Mouse (Mus musculus) cortical plate, adult 2 months (tissue): ENCODE data around the gene Ccdc171. TPM values are rescaled to one million over a fixed set of nuclear protein-coding genes. Genes with fewer than 3 reads are reported as not detected.
"Not testable (repeated sequence)": the region's sequence is repeated elsewhere in the genome, so short reads cannot be mapped to it uniquely, and the experiment has no call there.

Experiments used
- H3K27ac ChIP-seq: fragments of 200-500 bp; 2 replicates; pipeline ENCODE4 v1.5.1; 2012; ENCODE audit warnings: low read length, control low read depth, inconsistent platforms; ENCODE audit not compliant: insufficient read depth
- H3K4me1 ChIP-seq: fragments of 200-500 bp; 2 replicates; pipeline ENCODE4 v1.6.1; 2011; ENCODE audit warnings: low read length; ENCODE audit not compliant: control insufficient read depth, insufficient read depth
- H3K4me3 ChIP-seq: fragments of 200-500 bp; 2 replicates; pipeline ENCODE4 v1.5.1; 2011; ENCODE audit warnings: mild to moderate bottlenecking, low read length, control low read depth; ENCODE audit not compliant: insufficient read depth
- CTCF ChIP-seq: fragments of 200-500 bp; IDR thresholded peaks from 2 replicates; pipeline ENCODE4 v1.5.1; 2011; ENCODE audit warnings: mild to moderate bottlenecking, control low read depth, low read length; ENCODE audit not compliant: insufficient read depth; ENCODE audit errors: extremely low read depth
- POLR2A ChIP-seq: fragments of 200-500 bp; IDR thresholded peaks from 2 replicates; pipeline ENCODE4 v1.6.1; 2011; ENCODE audit warnings: mild to moderate bottlenecking, low read length, control low read depth; ENCODE audit not compliant: insufficient read depth; ENCODE audit errors: extremely low read depth
- polyA plus RNA-seq: library from polyadenylated mRNA; depleted of rRNA; stranded (reverse); fragments of >200 nt; gene quantifications from 2 replicates; pipeline ENCODE4 v1.2.3, GENCODE M21; 2012

Ccdc171 gene
- polyA plus RNA-seq, 1 experiment: 4.1 TPM

DNA sequence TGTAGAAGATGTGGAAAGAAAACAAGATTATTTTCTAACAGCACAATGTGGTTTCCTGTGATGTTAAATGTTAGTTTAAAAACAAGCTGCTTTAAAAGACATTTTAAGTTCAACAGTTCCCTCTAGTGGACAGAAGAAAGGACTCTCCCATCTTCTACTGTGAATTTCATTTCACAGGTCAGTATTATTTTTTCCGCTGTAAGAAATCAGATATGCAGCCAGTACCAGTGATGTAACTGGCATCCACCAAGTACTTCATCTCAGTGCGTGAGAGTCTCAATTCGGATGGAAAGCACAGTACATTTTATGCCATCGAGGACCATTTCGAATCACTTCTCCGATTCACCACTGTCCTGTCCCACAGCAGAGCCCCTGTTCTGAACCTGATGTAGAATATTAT lies 45.2 kb downstream of the Ccdc171 start:
- Histone ChIP-seq H3K4me3 (no peak overlapping the region), H3K27ac (no peak overlapping the region), H3K4me1 (peaks cover 1% of the 10 kb centered on the region; the same call in 1 of the 2 replicates)
- TF ChIP-seq CTCF: no peak
- no peak for TF ChIP-seq POLR2A

GRCm38 (mm10) chr4:83571033-83571432 lies 45.7 kb downstream of the Ccdc171 start:
- Histone ChIP-seq H3K27ac (no peak overlapping the region), H3K4me3 (no peak overlapping the region), H3K4me1 (peaks cover 1% of the 10 kb centered on the region; the same call in 1 of the 2 replicates)
- no peak for TF ChIP-seq POLR2A
- TF ChIP-seq CTCF: no peak

DNA sequence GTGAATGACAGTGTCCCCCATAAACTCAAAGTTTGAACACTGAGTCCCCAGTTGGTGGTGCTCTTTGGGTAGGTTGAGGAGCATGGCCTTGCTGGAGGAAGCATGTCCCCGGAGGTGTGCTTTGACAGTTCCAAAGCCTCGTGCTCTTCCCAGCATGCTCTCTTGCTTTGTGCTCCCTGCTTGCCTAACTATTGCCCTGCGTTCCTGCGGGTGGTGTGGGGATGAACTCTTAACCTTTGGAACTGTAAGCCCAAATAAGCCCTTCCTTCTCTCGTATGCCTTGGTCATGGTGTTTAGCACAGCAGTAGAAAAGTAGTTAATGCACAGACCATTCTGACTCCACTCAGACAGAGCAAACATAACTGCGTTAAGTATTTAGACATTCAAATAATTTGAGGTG lies 47.2 kb downstream of the Ccdc171 start:
- H3K27ac ChIP-seq: no peak overlapping the region
- no peak for TF ChIP-seq CTCF
- TF ChIP-seq POLR2A: no peak
- no peak overlapping the region for H3K4me3 ChIP-seq
- peaks cover 1% of the 10 kb centered on the region; the same call in 1 of the 2 replicates for H3K4me1 ChIP-seq

GRCm38 (mm10) chr4:83576315-83576714 lies 51.0 kb downstream of the Ccdc171 start:
- TF ChIP-seq POLR2A (no peak), CTCF (no peak)
- H3K4me3 ChIP-seq: no peak overlapping the region
- no peaks in the 10 kb centered on the region for H3K4me1 ChIP-seq
- no peak overlapping the region for H3K27ac ChIP-seq

DNA sequence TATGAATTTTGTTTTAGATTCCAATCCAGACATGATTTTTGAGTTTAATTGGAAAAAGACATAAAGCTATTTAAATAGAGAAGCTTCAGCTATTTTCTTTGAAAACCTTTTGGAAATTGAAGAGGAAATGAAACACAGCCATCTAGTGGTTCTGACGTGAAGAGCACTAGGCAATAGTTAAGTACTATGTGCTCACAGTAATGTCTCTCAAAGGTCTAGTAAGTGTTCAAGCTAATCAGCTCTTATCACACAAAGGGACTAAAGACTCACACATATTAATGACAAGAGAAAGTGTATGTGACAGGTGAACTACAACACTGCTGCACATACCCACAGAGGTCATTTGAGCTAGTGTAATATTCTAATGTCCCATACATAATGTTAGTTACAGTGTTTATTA lies 54.8 kb downstream of the Ccdc171 start:
- no peak overlapping the region for H3K27ac ChIP-seq
- H3K4me1 ChIP-seq: no peaks in the 10 kb centered on the region
- H3K4me3 ChIP-seq: no peak overlapping the region
- TF ChIP-seq CTCF: no peak
- no peak for TF ChIP-seq POLR2A

DNA sequence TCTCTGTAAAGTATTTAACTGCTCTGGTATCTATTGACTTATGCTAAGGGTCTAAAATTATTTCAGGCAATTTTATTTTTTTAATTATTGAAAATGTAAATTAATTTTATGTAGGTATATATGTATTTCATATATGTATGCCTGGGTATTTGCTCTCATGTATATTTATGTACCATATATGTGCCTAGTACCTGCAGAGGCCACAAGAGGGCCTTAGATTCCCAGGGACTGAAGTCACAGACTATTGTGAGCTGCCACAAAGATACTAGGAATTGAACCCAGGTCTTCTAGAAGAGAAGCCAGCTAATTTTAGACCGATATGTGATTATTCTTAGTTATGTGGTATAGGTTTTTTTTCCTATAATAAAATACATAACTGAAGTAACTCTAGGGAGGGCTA lies 62.2 kb downstream of the Ccdc171 start:
- TF ChIP-seq POLR2A (no peak), CTCF (no peak)
- Histone ChIP-seq H3K4me3 (no peak overlapping the region), H3K4me1 (no peaks in the 10 kb centered on the region), H3K27ac (no peak overlapping the region)

GRCm38 (mm10) chr4:83596486-83596885 lies 71.1 kb downstream of the Ccdc171 start:
- TF ChIP-seq POLR2A: no peak
- TF ChIP-seq CTCF: no peak
- Histone ChIP-seq H3K27ac (no peak overlapping the region), H3K4me1 (no peaks in the 10 kb centered on the region), H3K4me3 (no peak overlapping the region)

DNA sequence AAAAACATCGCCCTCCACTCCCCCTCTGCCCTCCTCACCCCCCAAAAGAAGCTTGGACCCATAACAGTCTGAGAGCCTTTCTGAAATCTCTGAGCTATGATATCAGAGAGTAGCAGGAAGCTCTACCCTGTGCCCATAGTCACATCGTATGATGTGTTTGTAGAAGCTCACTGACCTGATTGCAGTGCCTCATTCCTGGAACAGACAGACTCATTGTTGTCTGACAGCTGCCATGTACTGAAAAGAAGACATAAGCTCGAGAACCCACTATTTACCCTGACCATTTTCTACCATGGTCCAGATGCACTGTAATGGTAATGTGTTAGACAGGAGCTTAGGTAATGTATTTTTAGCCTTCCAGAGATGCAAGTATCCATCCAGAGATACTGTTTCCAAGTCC lies 85.8 kb downstream of the Ccdc171 start:
- Histone ChIP-seq H3K4me1 (no peaks in the 10 kb centered on the region), H3K27ac (no peak overlapping the region), H3K4me3 (no peak overlapping the region)
- no peak for TF ChIP-seq CTCF
- no peak for TF ChIP-seq POLR2A

- not testable (repeated sequence) for H3K27ac ChIP-seq, H3K4me1 ChIP-seq, H3K4me3 ChIP-seq
These were observed 97.8 kb downstream of the Ccdc171 start for GRCm38 (mm10) chr4:83623021-83623711.

- Histone ChIP-seq H3K27ac (no peak overlapping the region), H3K4me3 (no peak overlapping the region), H3K4me1 (no peaks in the 10 kb centered on the region)
- TF ChIP-seq CTCF (no peak), POLR2A (no peak)
These were observed 98.4 kb downstream of the Ccdc171 start for GRCm38 (mm10) chr4:83623732-83624131.

DNA sequence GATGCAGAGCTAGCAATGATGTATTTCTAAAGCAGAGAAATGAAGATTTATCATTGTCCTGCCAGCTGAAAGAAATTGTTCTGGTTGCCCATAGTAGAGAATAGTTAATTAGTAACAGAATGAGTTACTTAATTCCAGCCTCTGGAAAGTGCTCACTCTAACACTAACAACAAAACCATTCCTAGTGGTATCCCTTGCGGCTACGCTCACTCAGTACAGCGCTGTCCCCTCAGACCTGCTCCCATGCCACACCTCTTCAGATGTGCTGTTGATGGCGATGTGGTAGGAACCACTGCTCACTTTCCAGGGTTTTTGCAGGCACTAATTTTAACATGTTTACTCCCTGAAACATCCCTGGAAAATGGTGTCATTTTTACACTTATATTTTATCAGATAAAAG lies 126.1 kb downstream of the Ccdc171 start:
- TF ChIP-seq POLR2A (no peak), CTCF (no peak)
- Histone ChIP-seq H3K27ac (no peak overlapping the region), H3K4me1 (no peaks in the 10 kb centered on the region), H3K4me3 (no peak overlapping the region)
